Mouse (Mus musculus): ENCODE measurements around the gene Anks6.

Gene Anks6

GRCm38 (mm10) chr4:46990281-46991015 lies 66.8 kb downstream of the Anks6 start:
- no peak for DNase-seq (ENCODE audit: low spot score)

GRCm38 (mm10) chr4:46989842-46990241 lies 67.4 kb downstream of the Anks6 start:
- DNase-seq (ENCODE audit: low spot score), result no peak

GRCm38 (mm10) chr4:46988824-46989223 lies 68.4 kb downstream of the Anks6 start:
- DNase-seq (ENCODE audit: low spot score), result no peak

- no peak for DNase-seq (ENCODE audit: low spot score)
Measured at GRCm38 (mm10) chr4:46988257-46988656, 69.0 kb downstream of the Anks6 start.

GRCm38 (mm10) chr4:46987809-46988208 lies 69.4 kb downstream of the Anks6 start:
- no peak for DNase-seq (ENCODE audit: low spot score)

GRCm38 (mm10) chr4:46986054-46986453 lies 71.2 kb downstream of the Anks6 start:
- no peak for DNase-seq (ENCODE audit: low spot score)

GRCm38 (mm10) chr4:46982912-46983311 lies 74.3 kb downstream of the Anks6 start:
- no peak for DNase-seq (ENCODE audit: low spot score)

GRCm38 (mm10) chr4:46982094-46982493 lies 75.1 kb downstream of the Anks6 start:
- DNase-seq (ENCODE audit: low spot score), result no peak

- no peak for DNase-seq (ENCODE audit: low spot score)
Measured at GRCm38 (mm10) chr4:46978371-46978770, 78.9 kb downstream of the Anks6 start.

GRCm38 (mm10) chr4:46977161-46977560 lies 80.1 kb downstream of the Anks6 start:
- DNase-seq (ENCODE audit: low spot score), result no peak

- DNase-seq (ENCODE audit: low spot score), result no peak
Measured at GRCm38 (mm10) chr4:46976671-46977071, 80.6 kb downstream of the Anks6 start.

GRCm38 (mm10) chr4:46973322-46973721 lies 83.9 kb downstream of the Anks6 start:
- DNase-seq (ENCODE audit: low spot score), result no peak

GRCm38 (mm10) chr4:46967981-46968380 lies 89.2 kb downstream of the Anks6 start:
- no peak for DNase-seq (ENCODE audit: low spot score)

GRCm38 (mm10) chr4:46966551-46966950 lies 90.7 kb downstream of the Anks6 start:
- DNase-seq (ENCODE audit: low spot score), result no peak
